In genomic region chr11:86894171-86894577, GRCm38 (mm10) we compare ENCODE assay signal across 8 mouse cellular contexts.
A peak's percentile ranks its signal among the peaks of the same experiment; 100 is the strongest.
DNase-seq lines count a peak whose midpoint lies in the region; ATAC-seq lines count a peak whose summit lies in the region.

No protein-coding gene starts in this region.

- H3K36me3 ChIP-seq in embryonic facial prominence, embryonic 12.5 days, result no peaks in the 10 kb centered on the region
- H3K36me3 ChIP-seq in limb, embryonic 13.5 days, result no peaks in the 10 kb centered on the region
- no peaks in the 10 kb centered on the region for H3K36me3 ChIP-seq in midbrain, embryonic 16.5 days (ENCODE audit: control insufficient read depth, insufficient read depth, low read length)

- H3K27me3 ChIP-seq in embryonic facial prominence, embryonic 12.5 days, result peaks cover 4% of the 10 kb centered on the region
- H3K27me3 ChIP-seq in limb, embryonic 13.5 days, result peaks cover 3% of the 10 kb centered on the region; the same call in 1 of the 2 replicates
- H3K27me3 ChIP-seq in midbrain, embryonic 16.5 days (ENCODE audit: control insufficient read depth, insufficient read depth, low read depth, low read length), result no peaks in the 10 kb centered on the region

- 0 out of 2 replicates have a peak overlapping the region, but pooled peaks have one; percentile 5 for H3K9ac ChIP-seq in embryonic facial prominence, embryonic 12.5 days
- peak overlapping the region; percentile 45; the same call in 1 of the 2 replicates for H3K9ac ChIP-seq in limb, embryonic 13.5 days
- peak overlapping the region; percentile 56 for H3K9ac ChIP-seq in midbrain, embryonic 16.5 days (ENCODE audit: low read depth, low read length)

- peak overlapping the region; percentile 20 for H3K4me3 ChIP-seq in embryonic facial prominence, embryonic 12.5 days
- H3K4me3 ChIP-seq in limb, embryonic 13.5 days, result peak overlapping the region; percentile 36
- H3K4me3 ChIP-seq in midbrain, embryonic 16.5 days (ENCODE audit: low read depth, low read length), result peak overlapping the region; percentile 38

- peak; percentile 78 for DNase-seq in 3134 (ENCODE audit: extremely low read depth, insufficient read length, low spot score)
- DNase-seq in adrenal gland, postnatal 36 days, result peak; percentile 89 to 92
- DNase-seq in heart, adult 8-10 months (ENCODE audit: low spot score), result peak; percentile 87
- peak; percentile 63 to 84 for DNase-seq in kidney, adult 8-10 months
- peak; percentile 21 to 53 for DNase-seq in spleen, postnatal 14 days (ENCODE audit: low spot score in 2 of 2)

- ATAC-seq in embryonic facial prominence, embryonic 12.5 days (ENCODE audit: insufficient number of reproducible peaks, insufficient read depth, low FRiP score, low TSS enrichment), result peak; percentile 53; the same call in 1 of the 2 replicates
- peak; percentile 81; the same call in 1 of the 2 replicates for ATAC-seq in limb, embryonic 13.5 days (ENCODE audit: low FRiP score, low read depth)
- peak; percentile 83 for ATAC-seq in midbrain, embryonic 16.5 days

- no peak overlapping the region for H3K27ac ChIP-seq in embryonic facial prominence, embryonic 12.5 days
- no peak overlapping the region for H3K27ac ChIP-seq in limb, embryonic 13.5 days
- no peak overlapping the region for H3K27ac ChIP-seq in midbrain, embryonic 16.5 days (ENCODE audit: low read length)

- 5% methylated on average over 19 of the region's 19 CpGs for WGBS in embryonic facial prominence, embryonic 12.5 days
- WGBS in limb, embryonic 13.5 days, result 6% methylated on average over 19 of the region's 19 CpGs
- WGBS in midbrain, embryonic 16.5 days, result 7% methylated on average over 19 of the region's 19 CpGs

- peaks cover 3% of the 10 kb centered on the region; the same call in 1 of the 2 replicates for H3K9me3 ChIP-seq in embryonic facial prominence, embryonic 12.5 days
- no peaks in the 10 kb centered on the region for H3K9me3 ChIP-seq in limb, embryonic 13.5 days
- no peaks in the 10 kb centered on the region for H3K9me3 ChIP-seq in midbrain, embryonic 16.5 days (replicated peaks; ENCODE audit: control insufficient read depth, low read length, poor library complexity, severe bottlenecking)

- H3K4me2 ChIP-seq in embryonic facial prominence, embryonic 12.5 days (replicated peaks), result peak overlapping the region; percentile 47
- peak overlapping the region; percentile 68 for H3K4me2 ChIP-seq in limb, embryonic 13.5 days (replicated peaks)
- peak overlapping the region; percentile 74 for H3K4me2 ChIP-seq in midbrain, embryonic 16.5 days (ENCODE audit: low read length)

- H3K4me1 ChIP-seq in embryonic facial prominence, embryonic 12.5 days, result peaks cover 22% of the 10 kb centered on the region
- H3K4me1 ChIP-seq in limb, embryonic 13.5 days, result peaks cover 31% of the 10 kb centered on the region
- H3K4me1 ChIP-seq in midbrain, embryonic 16.5 days (ENCODE audit: control insufficient read depth, insufficient read depth, low read length), result peaks cover 9% of the 10 kb centered on the region

Comparison
In these comparisons a context has a peak if more than half of its experiments do, and no peak if none do; other contexts are left out.
1. DNase-seq: peak in every context shown above with its lines; median percentile 90 in adrenal gland, postnatal 36 days; 87 in heart, adult 8-10 months; 78 in 3134; 74 in kidney, adult 8-10 months; 37 in spleen, postnatal 14 days.
2. H3K9ac ChIP-seq: peak in every context shown above with its lines; median percentile 56 in midbrain, embryonic 16.5 days; 45 in limb, embryonic 13.5 days; 5 in embryonic facial prominence, embryonic 12.5 days.